Mouse (Mus musculus): Measurements from ENCODE around the gene Runx3. TPM values are rescaled to one million over a fixed set of nuclear protein-coding genes. Genes with fewer than 3 reads are reported as not detected.

Runx3 gene
- polyA plus RNA-seq, 1 experiment from 2014 or later = not detected

- WGBS = 5% methylated on average over 6 of the region's 6 CpGs
- no peaks in the 10 kb centered on the region for H3K9me3 ChIP-seq (replicated peaks; ENCODE audit: control insufficient read depth, low read length, poor library complexity, severe bottlenecking)
- H3K4me1 ChIP-seq (ENCODE audit: control insufficient read depth, insufficient read depth, low read length) = peaks cover 4% of the 10 kb centered on the region; the same call in 1 of the 2 replicates
- ATAC-seq = no peak
- H3K36me3 ChIP-seq (ENCODE audit: control insufficient read depth, insufficient read depth, low read length) = no peaks in the 10 kb centered on the region
- no peak overlapping the region for H3K27ac ChIP-seq (ENCODE audit: low read length)
- peaks cover 61% of the 10 kb centered on the region for H3K27me3 ChIP-seq (ENCODE audit: control insufficient read depth, insufficient read depth, low read depth, low read length)
- H3K4me2 ChIP-seq (ENCODE audit: low read length) = no peak overlapping the region
- H3K4me3 ChIP-seq (ENCODE audit: low read depth, low read length) = no peak overlapping the region
- H3K9ac ChIP-seq (ENCODE audit: low read depth, low read length) = no peak overlapping the region
Measured at GRCm38 (mm10) chr4:135156531-135156930, 36.1 kb downstream of the Runx3 start.

GRCm38 (mm10) chr4:135157329-135157728 lies 36.9 kb downstream of the Runx3 start:
- no peak for ATAC-seq
- H3K36me3 ChIP-seq (ENCODE audit: control insufficient read depth, insufficient read depth, low read length) = no peaks in the 10 kb centered on the region
- H3K27me3 ChIP-seq (ENCODE audit: control insufficient read depth, insufficient read depth, low read depth, low read length) = peaks cover 58% of the 10 kb centered on the region
- no peaks in the 10 kb centered on the region for H3K9me3 ChIP-seq (replicated peaks; ENCODE audit: control insufficient read depth, low read length, poor library complexity, severe bottlenecking)
- H3K9ac ChIP-seq (ENCODE audit: low read depth, low read length) = no peak overlapping the region
- 6% methylated on average over 6 of the region's 6 CpGs for WGBS
- no peak overlapping the region for H3K27ac ChIP-seq (ENCODE audit: low read length)
- H3K4me2 ChIP-seq (ENCODE audit: low read length) = no peak overlapping the region
- no peak overlapping the region for H3K4me3 ChIP-seq (ENCODE audit: low read depth, low read length)
- peaks cover 4% of the 10 kb centered on the region; the same call in 1 of the 2 replicates for H3K4me1 ChIP-seq (ENCODE audit: control insufficient read depth, insufficient read depth, low read length)

GRCm38 (mm10) chr4:135158724-135159409 lies 38.4 kb downstream of the Runx3 start:
- no peak overlapping the region for H3K4me3 ChIP-seq (ENCODE audit: low read depth, low read length)
- no peak overlapping the region for H3K9ac ChIP-seq (ENCODE audit: low read depth, low read length)
- no peaks in the 10 kb centered on the region for H3K36me3 ChIP-seq (ENCODE audit: control insufficient read depth, insufficient read depth, low read length)
- H3K4me1 ChIP-seq (ENCODE audit: control insufficient read depth, insufficient read depth, low read length) = no peaks in the 10 kb centered on the region
- ATAC-seq = no peak
- H3K9me3 ChIP-seq (replicated peaks; ENCODE audit: control insufficient read depth, low read length, poor library complexity, severe bottlenecking) = no peaks in the 10 kb centered on the region
- peaks cover 49% of the 10 kb centered on the region for H3K27me3 ChIP-seq (ENCODE audit: control insufficient read depth, insufficient read depth, low read depth, low read length)
- H3K4me2 ChIP-seq (ENCODE audit: low read length) = no peak overlapping the region
- H3K27ac ChIP-seq (ENCODE audit: low read length) = no peak overlapping the region
- 8% methylated on average over 9 of the region's 9 CpGs for WGBS

- no peaks in the 10 kb centered on the region for H3K9me3 ChIP-seq (replicated peaks; ENCODE audit: control insufficient read depth, low read length, poor library complexity, severe bottlenecking)
- no peak overlapping the region for H3K9ac ChIP-seq (ENCODE audit: low read depth, low read length)
- H3K4me1 ChIP-seq (ENCODE audit: control insufficient read depth, insufficient read depth, low read length) = no peaks in the 10 kb centered on the region
- 64% methylated on average over 2 of the region's 2 CpGs for WGBS
- no peak overlapping the region for H3K4me3 ChIP-seq (ENCODE audit: low read depth, low read length)
- no peak overlapping the region for H3K4me2 ChIP-seq (ENCODE audit: low read length)
- ATAC-seq = no peak
- no peaks in the 10 kb centered on the region for H3K36me3 ChIP-seq (ENCODE audit: control insufficient read depth, insufficient read depth, low read length)
- no peak overlapping the region for H3K27ac ChIP-seq (ENCODE audit: low read length)
- H3K27me3 ChIP-seq (ENCODE audit: control insufficient read depth, insufficient read depth, low read depth, low read length) = peaks cover 53% of the 10 kb centered on the region
Measured at GRCm38 (mm10) chr4:135159663-135160062, 39.2 kb downstream of the Runx3 start.

- no peak overlapping the region for H3K27ac ChIP-seq (ENCODE audit: low read length)
- no peak overlapping the region for H3K4me2 ChIP-seq (ENCODE audit: low read length)
- H3K4me3 ChIP-seq (ENCODE audit: low read depth, low read length) = no peak overlapping the region
- H3K27me3 ChIP-seq (ENCODE audit: control insufficient read depth, insufficient read depth, low read depth, low read length) = peaks cover 55% of the 10 kb centered on the region
- no peaks in the 10 kb centered on the region for H3K4me1 ChIP-seq (ENCODE audit: control insufficient read depth, insufficient read depth, low read length)
- H3K9ac ChIP-seq (ENCODE audit: low read depth, low read length) = no peak overlapping the region
- no peak for ATAC-seq
- 71% methylated on average over 3 of the region's 3 CpGs for WGBS
- H3K36me3 ChIP-seq (ENCODE audit: control insufficient read depth, insufficient read depth, low read length) = no peaks in the 10 kb centered on the region
- H3K9me3 ChIP-seq (replicated peaks; ENCODE audit: control insufficient read depth, low read length, poor library complexity, severe bottlenecking) = no peaks in the 10 kb centered on the region
Measured at GRCm38 (mm10) chr4:135160168-135160567, 39.7 kb downstream of the Runx3 start.

GRCm38 (mm10) chr4:135161441-135161840 lies 41.0 kb downstream of the Runx3 start:
- ATAC-seq = no peak
- Histone ChIP-seq H3K27me3 (ENCODE audit: control insufficient read depth, insufficient read depth, low read depth, low read length) (peaks cover 58% of the 10 kb centered on the region), H3K4me1 (ENCODE audit: control insufficient read depth, insufficient read depth, low read length) (peaks cover 2% of the 10 kb centered on the region), H3K36me3 (ENCODE audit: control insufficient read depth, insufficient read depth, low read length) (no peaks in the 10 kb centered on the region), H3K4me3 (ENCODE audit: low read depth, low read length) (no peak overlapping the region), H3K9me3 (replicated peaks; ENCODE audit: control insufficient read depth, low read length, poor library complexity, severe bottlenecking) (no peaks in the 10 kb centered on the region), H3K9ac (ENCODE audit: low read depth, low read length) (no peak overlapping the region), H3K4me2 (ENCODE audit: low read length) (no peak overlapping the region), H3K27ac (ENCODE audit: low read length) (no peak overlapping the region)
- 89% methylated on average over 11 of the region's 11 CpGs for WGBS

- ATAC-seq = no peak
- 53% methylated on average over 6 of the region's 6 CpGs for WGBS
- H3K27me3 ChIP-seq (ENCODE audit: control insufficient read depth, insufficient read depth, low read depth, low read length) = peaks cover 43% of the 10 kb centered on the region
Measured at GRCm38 (mm10) chr4:135165761-135166160, 45.3 kb downstream of the Runx3 start.

GRCm38 (mm10) chr4:135166413-135167225 lies 46.2 kb downstream of the Runx3 start:
- Histone ChIP-seq H3K27ac (ENCODE audit: low read length) (no peak overlapping the region), H3K27me3 (ENCODE audit: control insufficient read depth, insufficient read depth, low read depth, low read length) (peaks cover 43% of the 10 kb centered on the region), H3K9me3 (replicated peaks; ENCODE audit: control insufficient read depth, low read length, poor library complexity, severe bottlenecking) (no peaks in the 10 kb centered on the region), H3K4me1 (ENCODE audit: control insufficient read depth, insufficient read depth, low read length) (peaks cover 3% of the 10 kb centered on the region), H3K4me2 (ENCODE audit: low read length) (peak overlapping the region; percentile 29), H3K9ac (ENCODE audit: low read depth, low read length) (peak overlapping the region; percentile 41; the same call in 1 of the 2 replicates), H3K4me3 (ENCODE audit: low read depth, low read length) (no peak overlapping the region), H3K36me3 (ENCODE audit: control insufficient read depth, insufficient read depth, low read length) (no peaks in the 10 kb centered on the region)
- WGBS = 1% methylated on average over 21 of the region's 23 CpGs
- peak; percentile 56; the same call in 1 of the 2 replicates for ATAC-seq

More at GRCm38 (mm10) chr4:135165761-135166160, 45.3 kb downstream of the Runx3 start:
- no peak overlapping the region for H3K9ac ChIP-seq (ENCODE audit: low read depth, low read length)
- no peak overlapping the region for H3K4me2 ChIP-seq (ENCODE audit: low read length)
- H3K4me1 ChIP-seq (ENCODE audit: control insufficient read depth, insufficient read depth, low read length) = peaks cover 3% of the 10 kb centered on the region
- H3K4me3 ChIP-seq (ENCODE audit: low read depth, low read length) = no peak overlapping the region
- no peak overlapping the region for H3K27ac ChIP-seq (ENCODE audit: low read length)
- H3K9me3 ChIP-seq (replicated peaks; ENCODE audit: control insufficient read depth, low read length, poor library complexity, severe bottlenecking) = no peaks in the 10 kb centered on the region
- H3K36me3 ChIP-seq (ENCODE audit: control insufficient read depth, insufficient read depth, low read length) = no peaks in the 10 kb centered on the region
